Mouse (Mus musculus): ENCODE data around the gene Qk. TPM values are rescaled to one million over a fixed set of nuclear protein-coding genes. Genes with fewer than 3 reads are reported as not detected.

Qk gene
- polyA plus RNA-seq, 1 experiment from 2014 or later, result 49.3 TPM

DNA sequence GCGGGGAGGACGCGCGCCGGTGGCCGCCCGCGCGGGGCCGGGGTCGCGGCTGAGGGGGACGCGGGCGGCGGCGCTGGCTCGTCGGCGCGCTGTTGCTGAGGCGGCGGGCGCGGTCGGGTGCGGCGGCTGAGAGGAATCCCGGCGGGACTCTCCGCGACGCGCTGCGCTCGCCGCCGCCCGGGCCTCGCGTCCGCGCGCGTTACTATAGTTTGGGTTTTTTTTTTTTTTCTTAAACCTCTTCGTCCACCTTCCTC lies 296 bp downstream of the Qk start:
- peak overlapping the region; percentile 97 for H3K27ac ChIP-seq (ENCODE audit: low read depth, low read length)
- WGBS, result 0% methylated on average over 26 of the region's 46 CpGs
- peak overlapping the region; percentile 61; the same call in 1 of the 2 replicates for H3K4me2 ChIP-seq (replicated peaks; ENCODE audit: low read depth, low read length)
- no peaks in the 10 kb centered on the region for H3K36me3 ChIP-seq (ENCODE audit: control insufficient read depth, insufficient read depth, low read length)
- peaks cover 26% of the 10 kb centered on the region; the same call in 1 of the 2 replicates for H3K4me1 ChIP-seq (ENCODE audit: control insufficient read depth, insufficient read depth, low read length)
- H3K9ac ChIP-seq (ENCODE audit: low read depth, low read length), result peak overlapping the region; percentile 98
- H3K27me3 ChIP-seq (ENCODE audit: control insufficient read depth, insufficient read depth, low read length), result no peaks in the 10 kb centered on the region
- peak overlapping the region; percentile 70 for H3K4me3 ChIP-seq (ENCODE audit: low read length)
- no peaks in the 10 kb centered on the region for H3K9me3 ChIP-seq (ENCODE audit: control insufficient read depth, low read length)
- ATAC-seq (ENCODE audit: low FRiP score, low TSS enrichment), result no peak; the same call in 1 of the 2 replicates

DNA sequence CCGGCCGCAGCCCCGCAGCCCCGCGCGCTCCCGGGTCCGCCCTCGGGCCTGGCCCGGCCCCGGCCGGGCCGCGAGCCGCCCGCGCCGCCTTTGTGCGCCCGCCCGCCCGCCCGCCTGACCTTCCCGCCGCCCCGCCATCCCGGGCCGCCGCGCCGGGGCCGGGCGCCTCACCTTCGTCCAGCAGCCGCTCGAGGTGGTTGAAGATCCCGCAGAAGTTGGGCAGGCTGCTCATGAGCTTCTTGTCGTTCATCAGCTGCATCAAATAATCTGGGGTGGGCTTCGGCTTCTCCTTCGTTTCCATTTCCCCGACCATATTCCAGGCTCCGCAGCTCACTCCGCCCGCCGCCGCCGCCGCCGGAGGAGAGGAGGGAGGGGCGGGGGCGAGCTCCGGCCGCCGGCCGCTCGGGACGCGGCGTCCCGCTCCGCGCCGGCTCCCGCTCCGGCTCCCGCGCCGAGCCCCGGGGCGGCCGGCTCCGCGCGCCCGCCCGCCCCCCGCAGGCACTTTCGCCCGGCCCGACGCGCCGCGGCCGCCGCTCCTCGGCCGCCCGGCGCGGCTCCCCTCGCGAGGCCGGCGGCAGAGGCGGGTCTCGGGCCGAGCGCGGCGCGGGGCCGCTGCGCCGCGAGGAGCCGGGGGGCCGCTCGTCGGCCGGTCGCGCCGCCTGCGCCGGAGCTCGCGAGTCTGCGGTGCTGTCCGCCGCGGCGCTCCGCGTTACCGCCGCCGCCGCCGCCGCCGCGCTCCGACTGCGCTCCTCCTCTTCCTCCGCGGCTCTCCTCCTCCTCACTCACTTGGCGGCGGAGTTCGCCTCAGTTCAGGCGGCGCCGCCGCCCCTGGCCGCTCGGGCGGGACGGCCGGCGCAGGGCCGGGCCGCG lies 858 bp downstream of the Qk start:
- H3K27me3 ChIP-seq (ENCODE audit: control insufficient read depth, insufficient read depth, low read length), result no peaks in the 10 kb centered on the region
- 0% methylated on average over 33 of the region's 153 CpGs for WGBS
- no peaks in the 10 kb centered on the region for H3K36me3 ChIP-seq (ENCODE audit: control insufficient read depth, insufficient read depth, low read length)
- peak; percentile 59 for ATAC-seq (ENCODE audit: low FRiP score, low TSS enrichment)
- peak overlapping the region; percentile 61 for H3K4me2 ChIP-seq (replicated peaks; ENCODE audit: low read depth, low read length)
- H3K27ac ChIP-seq (ENCODE audit: low read depth, low read length), result peak overlapping the region; percentile 98
- H3K9ac ChIP-seq (ENCODE audit: low read depth, low read length), result peak overlapping the region; percentile 98
- H3K4me3 ChIP-seq (ENCODE audit: low read length), result peak overlapping the region; percentile 70
- H3K9me3 ChIP-seq (ENCODE audit: control insufficient read depth, low read length), result no peaks in the 10 kb centered on the region
- peaks cover 21% of the 10 kb centered on the region; the same call in 1 of the 2 replicates for H3K4me1 ChIP-seq (ENCODE audit: control insufficient read depth, insufficient read depth, low read length)

DNA sequence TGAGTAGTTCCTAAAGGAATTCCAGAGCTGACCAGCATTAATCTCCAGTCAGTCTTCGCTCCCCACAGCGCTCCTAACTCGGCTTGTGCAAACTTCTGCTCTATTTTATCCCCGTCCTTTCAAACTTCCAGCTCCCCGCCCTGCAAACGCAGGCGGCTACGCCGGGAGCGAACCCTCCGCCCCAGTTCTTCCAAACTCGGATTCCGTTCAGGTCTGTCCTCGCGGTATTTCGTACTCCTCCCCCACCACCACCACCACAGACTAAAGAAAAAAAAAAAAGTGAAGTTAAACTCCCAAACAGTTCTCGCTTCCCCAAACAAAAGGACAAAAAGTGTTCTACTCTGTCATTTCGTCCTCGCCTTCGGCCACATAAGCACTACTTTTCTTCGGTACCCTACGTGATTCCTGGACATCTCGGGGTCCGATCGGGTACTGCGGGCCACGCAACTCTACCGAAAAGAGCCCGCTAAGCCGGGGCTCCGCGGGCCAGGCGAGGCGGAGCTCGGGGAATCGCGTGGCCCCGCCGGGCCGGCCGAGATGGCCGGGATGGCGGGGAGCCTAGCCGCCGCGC lies 1.6 kb downstream of the Qk start:
- Histone ChIP-seq H3K9me3 (ENCODE audit: control insufficient read depth, low read length) (no peaks in the 10 kb centered on the region), H3K27ac (ENCODE audit: low read depth, low read length) (peak overlapping the region; percentile 98), H3K4me2 (replicated peaks; ENCODE audit: low read depth, low read length) (peak overlapping the region; percentile 61), H3K4me1 (ENCODE audit: control insufficient read depth, insufficient read depth, low read length) (peaks cover 19% of the 10 kb centered on the region; the same call in 1 of the 2 replicates), H3K27me3 (ENCODE audit: control insufficient read depth, insufficient read depth, low read length) (no peaks in the 10 kb centered on the region), H3K4me3 (ENCODE audit: low read length) (peak overlapping the region; percentile 70), H3K9ac (ENCODE audit: low read depth, low read length) (peak overlapping the region; percentile 98), H3K36me3 (ENCODE audit: control insufficient read depth, insufficient read depth, low read length) (no peaks in the 10 kb centered on the region)
- peak; percentile 14; the same call in 1 of the 2 replicates for ATAC-seq (ENCODE audit: low FRiP score, low TSS enrichment)
- WGBS, result under 1% methylated on average over 37 of the region's 46 CpGs

DNA sequence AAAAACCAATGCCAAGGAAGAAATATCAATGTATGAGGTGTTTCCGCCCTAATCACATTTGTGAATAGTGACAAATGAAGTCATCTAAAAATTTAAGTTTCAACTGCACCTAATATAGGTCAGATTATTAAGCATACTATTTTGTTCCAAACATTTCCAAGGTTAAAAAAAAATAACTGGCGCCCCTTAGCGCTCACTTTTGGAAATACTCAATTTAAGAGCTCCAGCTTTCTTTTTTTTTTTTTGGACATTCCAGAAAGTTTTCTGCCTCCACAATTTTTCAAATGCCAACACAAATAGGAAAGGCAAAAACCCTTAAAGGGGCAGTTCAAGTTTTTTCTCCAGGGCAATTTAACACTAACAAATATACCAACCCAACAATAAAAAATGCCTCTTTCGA lies 2.5 kb downstream of the Qk start:
- Histone ChIP-seq H3K9me3 (ENCODE audit: control insufficient read depth, low read length) (no peaks in the 10 kb centered on the region), H3K4me1 (ENCODE audit: control insufficient read depth, insufficient read depth, low read length) (peaks cover 17% of the 10 kb centered on the region; the same call in 1 of the 2 replicates)
- no peak for ATAC-seq (ENCODE audit: low FRiP score, low TSS enrichment)

DNA sequence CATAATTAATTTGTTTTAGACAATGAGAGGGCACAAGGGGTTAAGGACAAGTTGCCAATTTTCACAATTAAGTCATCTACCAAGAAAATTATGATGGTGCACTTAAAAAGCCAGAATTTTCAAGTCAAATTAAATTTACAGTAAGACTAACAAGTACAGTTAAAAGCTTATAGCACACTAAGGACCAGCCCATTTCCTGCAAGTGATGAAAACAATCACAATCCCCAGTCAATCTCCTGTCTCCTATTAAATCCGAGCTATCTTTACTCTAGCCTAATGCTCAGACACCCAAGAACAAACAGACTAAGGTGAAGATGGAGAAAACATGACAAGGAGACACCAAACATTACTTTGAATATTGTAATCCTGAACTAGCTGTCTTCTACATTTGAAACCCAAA lies 3.2 kb downstream of the Qk start:
- WGBS, result 9% methylated on average over 1 of the region's 1 CpGs
- Histone ChIP-seq H3K27ac (ENCODE audit: low read depth, low read length) (no peak overlapping the region), H3K9me3 (ENCODE audit: control insufficient read depth, low read length) (no peaks in the 10 kb centered on the region), H3K9ac (ENCODE audit: low read depth, low read length) (peak overlapping the region; percentile 50; the same call in 1 of the 2 replicates), H3K4me3 (ENCODE audit: low read length) (peak overlapping the region; percentile 70), H3K4me2 (replicated peaks; ENCODE audit: low read depth, low read length) (peak overlapping the region; percentile 61), H3K36me3 (ENCODE audit: control insufficient read depth, insufficient read depth, low read length) (no peaks in the 10 kb centered on the region), H3K27me3 (ENCODE audit: control insufficient read depth, insufficient read depth, low read length) (no peaks in the 10 kb centered on the region), H3K4me1 (ENCODE audit: control insufficient read depth, insufficient read depth, low read length) (peaks cover 12% of the 10 kb centered on the region; the same call in 1 of the 2 replicates)
- no peak for ATAC-seq (ENCODE audit: low FRiP score, low TSS enrichment)

More for the DNA sequence above, 2.5 kb downstream of the Qk start:
- Histone ChIP-seq H3K27me3 (ENCODE audit: control insufficient read depth, insufficient read depth, low read length) (no peaks in the 10 kb centered on the region), H3K36me3 (ENCODE audit: control insufficient read depth, insufficient read depth, low read length) (no peaks in the 10 kb centered on the region), H3K4me3 (ENCODE audit: low read length) (peak overlapping the region; percentile 70), H3K4me2 (replicated peaks; ENCODE audit: low read depth, low read length) (peak overlapping the region; percentile 61), H3K9ac (ENCODE audit: low read depth, low read length) (peak overlapping the region; percentile 98; the same call in 1 of the 2 replicates), H3K27ac (ENCODE audit: low read depth, low read length) (peak overlapping the region; percentile 98)
- 8% methylated on average over 4 of the region's 4 CpGs for WGBS

DNA sequence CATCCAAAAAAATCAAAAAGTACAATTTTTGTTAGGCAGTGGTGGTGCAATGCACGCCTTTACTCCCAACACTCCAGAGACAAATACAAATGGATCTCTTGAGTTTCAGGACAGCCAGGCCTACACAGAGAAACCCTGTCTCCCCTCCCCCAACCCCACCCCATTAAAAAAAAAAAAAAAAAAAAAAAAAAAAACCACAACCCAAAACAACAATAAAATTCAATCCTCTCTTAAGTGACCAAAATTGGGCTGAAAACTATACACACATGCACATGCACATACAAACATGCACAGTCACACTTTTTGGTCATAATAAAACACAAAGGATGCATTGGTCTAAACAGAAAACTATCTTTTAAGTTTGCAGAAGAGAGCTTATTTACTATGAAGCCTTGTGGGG lies 9.6 kb downstream of the Qk start:
- no peaks in the 10 kb centered on the region for H3K27me3 ChIP-seq (ENCODE audit: control insufficient read depth, insufficient read depth, low read length)
- no peak overlapping the region for H3K4me3 ChIP-seq (ENCODE audit: low read length)
- H3K9ac ChIP-seq (ENCODE audit: low read depth, low read length), result no peak overlapping the region
- H3K9me3 ChIP-seq (ENCODE audit: control insufficient read depth, low read length), result no peaks in the 10 kb centered on the region
- H3K4me1 ChIP-seq (ENCODE audit: control insufficient read depth, insufficient read depth, low read length), result peaks cover 14% of the 10 kb centered on the region
- no peak overlapping the region for H3K4me2 ChIP-seq (replicated peaks; ENCODE audit: low read depth, low read length)
- no peaks in the 10 kb centered on the region for H3K36me3 ChIP-seq (ENCODE audit: control insufficient read depth, insufficient read depth, low read length)
- 66% methylated on average over 1 of the region's 1 CpGs for WGBS
- H3K27ac ChIP-seq (ENCODE audit: low read depth, low read length), result no peak overlapping the region
- no peak for ATAC-seq (ENCODE audit: low FRiP score, low TSS enrichment)

DNA sequence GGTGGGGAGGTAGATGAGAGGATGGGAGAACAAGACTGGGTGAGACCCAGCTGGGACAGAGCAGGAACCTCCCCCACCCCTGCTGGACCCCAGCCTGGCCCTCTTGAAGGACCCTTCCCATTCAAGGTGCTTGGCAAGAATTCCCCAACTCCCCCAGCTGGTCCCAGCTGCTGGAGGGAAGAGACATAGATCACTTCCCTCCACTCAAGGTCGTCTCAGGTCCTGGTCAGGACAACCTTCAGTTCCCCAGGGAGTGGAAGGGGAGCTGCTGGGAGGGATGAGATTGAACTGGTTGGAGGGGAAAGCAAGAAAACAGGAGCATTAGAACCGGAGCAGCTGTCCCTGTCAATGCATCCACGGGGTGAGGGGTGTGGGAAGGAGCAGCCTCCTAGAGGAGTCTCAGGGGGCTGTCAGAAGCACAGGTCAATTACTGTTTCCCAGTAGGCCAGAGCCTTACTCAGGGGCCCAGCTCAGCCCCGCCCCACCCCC lies 10.5 kb downstream of the Qk start:
- H3K9me3 ChIP-seq (ENCODE audit: control insufficient read depth, low read length), result no peaks in the 10 kb centered on the region
- H3K4me3 ChIP-seq (ENCODE audit: low read length), result no peak overlapping the region
- H3K27ac ChIP-seq (ENCODE audit: low read depth, low read length), result peak overlapping the region; percentile 6; the same call in 1 of the 2 replicates
- H3K4me1 ChIP-seq (ENCODE audit: control insufficient read depth, insufficient read depth, low read length), result peaks cover 10% of the 10 kb centered on the region
- WGBS, result 20% methylated on average over 4 of the region's 4 CpGs
- H3K9ac ChIP-seq (ENCODE audit: low read depth, low read length), result no peak overlapping the region
- peak; percentile 79 for ATAC-seq (ENCODE audit: low FRiP score, low TSS enrichment)
- H3K36me3 ChIP-seq (ENCODE audit: control insufficient read depth, insufficient read depth, low read length), result no peaks in the 10 kb centered on the region
- H3K4me2 ChIP-seq (replicated peaks; ENCODE audit: low read depth, low read length), result no peak overlapping the region
- H3K27me3 ChIP-seq (ENCODE audit: control insufficient read depth, insufficient read depth, low read length), result no peaks in the 10 kb centered on the region

DNA sequence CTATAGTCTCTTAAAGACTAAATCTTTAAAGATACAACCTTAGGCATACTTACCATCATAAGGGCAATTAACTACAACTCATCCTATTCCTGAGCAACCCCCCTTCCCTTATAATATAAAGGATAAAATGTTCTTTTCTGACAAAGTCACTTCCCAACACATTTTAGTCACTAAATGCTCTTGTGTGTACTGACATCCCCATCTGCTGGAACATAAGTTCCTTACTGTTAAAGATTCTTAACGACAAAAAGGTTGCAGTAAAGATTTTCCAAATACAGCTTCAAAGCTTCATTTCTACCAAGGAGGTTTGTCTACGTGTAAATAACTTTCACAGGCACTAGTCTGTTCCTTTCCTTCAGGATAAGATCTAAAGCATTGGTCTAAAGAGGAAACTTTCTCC lies 13.2 kb downstream of the Qk start:
- Histone ChIP-seq H3K4me2 (replicated peaks; ENCODE audit: low read depth, low read length) (no peak overlapping the region), H3K36me3 (ENCODE audit: control insufficient read depth, insufficient read depth, low read length) (no peaks in the 10 kb centered on the region), H3K4me1 (ENCODE audit: control insufficient read depth, insufficient read depth, low read length) (peaks cover 9% of the 10 kb centered on the region), H3K27me3 (ENCODE audit: control insufficient read depth, insufficient read depth, low read length) (no peaks in the 10 kb centered on the region), H3K9ac (ENCODE audit: low read depth, low read length) (no peak overlapping the region), H3K4me3 (ENCODE audit: low read length) (no peak overlapping the region), H3K27ac (ENCODE audit: low read depth, low read length) (no peak overlapping the region), H3K9me3 (ENCODE audit: control insufficient read depth, low read length) (no peaks in the 10 kb centered on the region)
- no peak for ATAC-seq (ENCODE audit: low FRiP score, low TSS enrichment)
- WGBS, result 67% methylated on average over 2 of the region's 2 CpGs

DNA sequence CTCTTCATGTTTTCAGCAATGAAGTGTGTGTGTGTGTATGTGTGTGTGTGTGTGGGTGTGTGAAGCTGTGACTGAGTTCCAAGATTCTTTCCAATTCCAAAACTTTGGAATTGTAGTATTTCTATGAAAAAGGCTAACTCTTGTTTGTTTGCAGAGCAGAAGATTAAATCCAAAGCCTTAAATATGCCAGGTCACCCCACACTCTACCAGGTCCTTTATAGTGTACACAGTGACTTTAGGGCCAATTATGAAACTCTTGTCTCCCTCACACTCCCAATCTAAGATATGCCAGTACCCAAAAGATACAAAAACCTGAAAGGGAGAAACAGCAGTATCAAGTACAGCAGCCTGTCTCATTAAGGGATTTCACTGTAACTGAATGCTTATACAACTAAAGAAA lies 15.7 kb downstream of the Qk start:
- Histone ChIP-seq H3K9ac (ENCODE audit: low read depth, low read length) (no peak overlapping the region), H3K27me3 (ENCODE audit: control insufficient read depth, insufficient read depth, low read length) (no peaks in the 10 kb centered on the region), H3K4me1 (ENCODE audit: control insufficient read depth, insufficient read depth, low read length) (peaks cover 4% of the 10 kb centered on the region), H3K4me2 (replicated peaks; ENCODE audit: low read depth, low read length) (no peak overlapping the region), H3K36me3 (ENCODE audit: control insufficient read depth, insufficient read depth, low read length) (no peaks in the 10 kb centered on the region), H3K9me3 (ENCODE audit: control insufficient read depth, low read length) (no peaks in the 10 kb centered on the region), H3K4me3 (ENCODE audit: low read length) (no peak overlapping the region), H3K27ac (ENCODE audit: low read depth, low read length) (no peak overlapping the region)
- no peak for ATAC-seq (ENCODE audit: low FRiP score, low TSS enrichment)
